Mouse (Mus musculus) hindbrain, embryonic 15.5 days (tissue): ENCODE measurements at regions not wholly inside any gene's neighbourhood (a gene's known extent, or its start where the extent isn't known, plus 50 kb on each side); places are given as distances from the start of the nearest gene placed in this dataset.

ENCODE experiments used
- ATAC-seq: fragments of 200-750 bp; cut with Nextera tagmentation; 2 replicates; pipeline ENCODE4 v1.8.0; 2017; ENCODE audit warnings: low read depth, moderate number of reproducible peaks, moderate TSS enrichment; ENCODE audit not compliant: low FRiP score
- H3K27ac ChIP-seq: fragments of 300-500 bp; sonication (generic); replicated peaks from 2 replicates; pipeline ENCODE4 v1.5.1; 2015; ENCODE audit warnings: mild to moderate bottlenecking, inconsistent platforms
- H3K27me3 ChIP-seq: fragments of 300-500 bp; sonication (generic); 2 replicates; pipeline ENCODE4 v1.6.1; 2015; ENCODE audit warnings: control low read depth, inconsistent platforms
- H3K36me3 ChIP-seq: fragments of 300-500 bp; sonication (generic); 2 replicates; pipeline ENCODE4 v1.6.1; 2015; ENCODE audit warnings: control low read depth, inconsistent platforms
- H3K4me1 ChIP-seq: fragments of 300-500 bp; sonication (generic); replicated peaks from 2 replicates; pipeline ENCODE4 v1.6.1; 2015; ENCODE audit warnings: control low read depth, inconsistent platforms
- H3K4me2 ChIP-seq: fragments of 300-500 bp; sonication (generic); 2 replicates; pipeline ENCODE4 v1.6.1; 2015; ENCODE audit warnings: moderate library complexity, mild to moderate bottlenecking, inconsistent platforms
- H3K4me3 ChIP-seq: fragments of 300-500 bp; sonication (generic); 2 replicates; pipeline ENCODE4 v1.5.1; 2015; ENCODE audit warnings: mild to moderate bottlenecking, inconsistent platforms
- H3K9ac ChIP-seq: fragments of 300-500 bp; sonication (generic); 2 replicates; pipeline ENCODE4 v1.6.1; 2015; ENCODE audit warnings: inconsistent platforms
- H3K9me3 ChIP-seq: fragments of 300-500 bp; sonication (generic); 2 replicates; pipeline ENCODE4 v1.6.1; 2016; ENCODE audit warnings: control low read depth, inconsistent platforms
- WGBS: fragments of 180-500 bp; shearing (Covaris S2); methylation state at CpG from one replicate; pipeline ENCODE4 v1.1.7; 2015; 5-methylcytosine and 5-hydroxymethylcytosine counted together

GRCm38 (mm10) chr7:37204800-37205199, 506.9 kb downstream of the Tshz3 start:
- Histone ChIP-seq H3K4me2 (no peak overlapping the region), H3K9me3 (no peaks in the 10 kb centered on the region), H3K27me3 (no peaks in the 10 kb centered on the region), H3K27ac (no peak overlapping the region), H3K4me3 (no peak overlapping the region), H3K4me1 (no peaks in the 10 kb centered on the region), H3K9ac (no peak overlapping the region), H3K36me3 (no peaks in the 10 kb centered on the region)
- no peak for ATAC-seq
- WGBS, result 82% methylated on average over 5 of the region's 5 CpGs

GRCm38 (mm10) chr7:37208305-37208704, 510.4 kb downstream of the Tshz3 start:
- no peak for ATAC-seq
- Histone ChIP-seq H3K4me1 (peaks cover 3% of the 10 kb centered on the region; the same call in 1 of the 2 replicates), H3K4me2 (no peak overlapping the region), H3K27ac (no peak overlapping the region), H3K9me3 (no peaks in the 10 kb centered on the region), H3K27me3 (no peaks in the 10 kb centered on the region), H3K36me3 (no peaks in the 10 kb centered on the region), H3K9ac (no peak overlapping the region), H3K4me3 (no peak overlapping the region)
- 89% methylated on average over 7 of the region's 7 CpGs for WGBS

- H3K4me2 ChIP-seq, result no peak overlapping the region; the same call in 1 of the 2 replicates
- WGBS, result 49% methylated on average over 3 of the region's 3 CpGs
- H3K4me3 ChIP-seq, result no peak overlapping the region
- no peak overlapping the region for H3K9ac ChIP-seq
- no peak overlapping the region for H3K27ac ChIP-seq
- no peaks in the 10 kb centered on the region for H3K27me3 ChIP-seq
- no peaks in the 10 kb centered on the region for H3K36me3 ChIP-seq
- ATAC-seq, result no peak
- peaks cover 12% of the 10 kb centered on the region for H3K4me1 ChIP-seq
- H3K9me3 ChIP-seq, result no peaks in the 10 kb centered on the region
These were observed 515.8 kb downstream of the Tshz3 start for GRCm38 (mm10) chr7:37213751-37214181.

DNA sequence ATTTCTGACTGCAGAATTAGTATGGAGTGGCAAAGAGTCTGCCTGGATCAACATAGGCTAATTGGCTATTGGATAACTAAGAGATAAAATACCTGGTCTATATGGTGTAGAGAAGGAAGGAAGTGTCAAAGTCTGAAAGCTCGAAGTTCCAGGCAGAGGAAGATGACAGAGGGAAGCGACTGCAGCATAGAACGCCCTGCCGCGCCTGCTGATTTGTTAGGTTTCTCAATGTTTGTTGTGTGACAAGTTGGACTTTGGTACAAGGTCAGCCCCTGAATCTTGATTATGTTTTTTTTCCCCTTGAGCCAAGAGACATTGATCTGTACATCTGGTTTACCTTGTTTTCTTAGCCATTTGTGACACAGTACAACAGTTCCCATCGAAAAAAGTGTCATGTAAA, 517.6 kb downstream of the Tshz3 start:
- WGBS, result 91% methylated on average over 6 of the region's 6 CpGs
- no peak overlapping the region for H3K4me3 ChIP-seq
- no peak overlapping the region for H3K9ac ChIP-seq

DNA sequence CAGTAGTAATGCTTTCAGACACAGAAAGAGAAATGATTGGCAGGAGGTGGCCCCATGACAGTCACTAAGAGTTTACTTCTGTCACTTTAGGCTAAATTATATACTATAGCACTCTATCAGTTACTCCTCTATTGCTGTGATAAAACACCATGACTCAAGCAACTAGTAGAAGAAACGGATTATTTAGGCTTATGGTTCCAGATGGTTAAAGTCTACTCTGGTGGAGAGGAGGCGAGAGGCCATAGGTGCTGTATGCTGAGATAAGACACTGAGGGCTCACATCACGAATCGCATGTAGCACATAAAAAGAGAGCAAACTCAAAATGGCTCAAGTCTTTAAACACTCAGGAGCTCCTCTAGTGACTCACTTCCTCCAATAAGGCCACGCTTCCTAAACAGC, 522.6 kb downstream of the Tshz3 start:
- Histone ChIP-seq H3K27me3 (no peaks in the 10 kb centered on the region), H3K9me3 (no peaks in the 10 kb centered on the region), H3K36me3 (no peaks in the 10 kb centered on the region), H3K9ac (no peak overlapping the region), H3K4me2 (no peak overlapping the region), H3K27ac (no peak overlapping the region), H3K4me3 (no peak overlapping the region), H3K4me1 (no peaks in the 10 kb centered on the region)
- no peak for ATAC-seq
- 95% methylated on average over 5 of the region's 5 CpGs for WGBS

More for the DNA sequence above, 517.6 kb downstream of the Tshz3 start:
- no peak for ATAC-seq
- H3K4me2 ChIP-seq, result no peak overlapping the region
- H3K27me3 ChIP-seq, result no peaks in the 10 kb centered on the region
- no peaks in the 10 kb centered on the region for H3K9me3 ChIP-seq
- H3K4me1 ChIP-seq, result peaks cover 12% of the 10 kb centered on the region
- H3K27ac ChIP-seq, result no peak overlapping the region
- H3K36me3 ChIP-seq, result no peaks in the 10 kb centered on the region

- no peaks in the 10 kb centered on the region for H3K27me3 ChIP-seq
- no peak overlapping the region for H3K9ac ChIP-seq
- peak; percentile 23; the same call in 1 of the 2 replicates for ATAC-seq
- no peaks in the 10 kb centered on the region for H3K36me3 ChIP-seq
- H3K9me3 ChIP-seq, result no peaks in the 10 kb centered on the region
- no peak overlapping the region for H3K4me2 ChIP-seq
- WGBS, result 65% methylated on average over 3 of the region's 3 CpGs
- H3K27ac ChIP-seq, result no peak overlapping the region
- H3K4me3 ChIP-seq, result no peak overlapping the region
- no peaks in the 10 kb centered on the region for H3K4me1 ChIP-seq
These were observed 528.5 kb downstream of the Tshz3 start for GRCm38 (mm10) chr7:37226423-37226822.

- 81% methylated on average over 6 of the region's 6 CpGs for WGBS
- H3K9ac ChIP-seq, result no peak overlapping the region
- no peaks in the 10 kb centered on the region for H3K4me1 ChIP-seq
- no peaks in the 10 kb centered on the region for H3K36me3 ChIP-seq
- no peak overlapping the region for H3K4me3 ChIP-seq
- H3K4me2 ChIP-seq, result no peak overlapping the region
- H3K27ac ChIP-seq, result no peak overlapping the region
- H3K27me3 ChIP-seq, result no peaks in the 10 kb centered on the region
- no peaks in the 10 kb centered on the region for H3K9me3 ChIP-seq
- no peak for ATAC-seq
These were observed 532.9 kb downstream of the Tshz3 start for GRCm38 (mm10) chr7:37230641-37231347.

DNA sequence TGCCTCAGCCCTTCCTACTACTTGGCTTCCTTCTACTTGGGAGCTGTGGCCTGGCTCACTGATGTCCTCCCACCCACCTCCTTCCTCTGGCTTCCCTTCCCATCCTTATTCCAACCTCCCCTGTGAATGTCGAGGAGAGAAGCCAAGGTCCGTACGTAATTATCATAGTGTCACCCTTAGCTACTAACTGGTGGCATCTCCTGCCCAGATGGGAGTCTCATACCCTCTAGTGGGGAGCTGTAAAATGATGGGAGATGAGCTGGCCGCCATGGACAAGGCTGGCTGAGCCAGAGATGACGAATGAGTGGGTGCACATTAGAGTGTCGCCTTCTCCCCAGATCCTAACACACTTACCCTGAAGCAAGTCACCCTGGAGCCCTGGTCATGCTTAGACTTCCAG, 532.6 kb downstream of the Zfp536 start:
- no peaks in the 10 kb centered on the region for H3K36me3 ChIP-seq
- H3K9ac ChIP-seq, result no peak overlapping the region
- WGBS, result 74% methylated on average over 6 of the region's 6 CpGs
- H3K9me3 ChIP-seq, result no peaks in the 10 kb centered on the region
- no peak overlapping the region for H3K27ac ChIP-seq
- no peaks in the 10 kb centered on the region for H3K27me3 ChIP-seq
- no peaks in the 10 kb centered on the region for H3K4me1 ChIP-seq
- no peak overlapping the region for H3K4me2 ChIP-seq
- ATAC-seq, result no peak
- H3K4me3 ChIP-seq, result no peak overlapping the region

- WGBS, result 46% methylated on average over 7 of the region's 7 CpGs
- no peaks in the 10 kb centered on the region for H3K4me1 ChIP-seq
- no peak overlapping the region for H3K4me2 ChIP-seq
- H3K9ac ChIP-seq, result no peak overlapping the region
- no peak for ATAC-seq
- no peak overlapping the region for H3K4me3 ChIP-seq
- no peaks in the 10 kb centered on the region for H3K36me3 ChIP-seq
- H3K27me3 ChIP-seq, result no peaks in the 10 kb centered on the region
- no peaks in the 10 kb centered on the region for H3K9me3 ChIP-seq
- H3K27ac ChIP-seq, result no peak overlapping the region
These were observed 531.7 kb downstream of the Zfp536 start for GRCm38 (mm10) chr7:37241781-37242180.

- Histone ChIP-seq H3K27ac (no peak overlapping the region), H3K4me2 (no peak overlapping the region), H3K9ac (no peak overlapping the region), H3K27me3 (no peaks in the 10 kb centered on the region), H3K4me3 (no peak overlapping the region), H3K9me3 (no peaks in the 10 kb centered on the region), H3K36me3 (no peaks in the 10 kb centered on the region), H3K4me1 (no peaks in the 10 kb centered on the region)
- WGBS, result 85% methylated on average over 8 of the region's 8 CpGs
- no peak for ATAC-seq
These were observed 531.0 kb downstream of the Zfp536 start for GRCm38 (mm10) chr7:37242476-37242875.

- Histone ChIP-seq H3K9ac (no peak overlapping the region), H3K4me2 (no peak overlapping the region), H3K27me3 (no peaks in the 10 kb centered on the region), H3K27ac (no peak overlapping the region), H3K4me3 (no peak overlapping the region), H3K4me1 (no peaks in the 10 kb centered on the region), H3K9me3 (no peaks in the 10 kb centered on the region), H3K36me3 (no peaks in the 10 kb centered on the region)
- no peak for ATAC-seq
- WGBS, result 82% methylated on average over 4 of the region's 4 CpGs
These were observed 527.3 kb downstream of the Zfp536 start for GRCm38 (mm10) chr7:37246156-37246555.

DNA sequence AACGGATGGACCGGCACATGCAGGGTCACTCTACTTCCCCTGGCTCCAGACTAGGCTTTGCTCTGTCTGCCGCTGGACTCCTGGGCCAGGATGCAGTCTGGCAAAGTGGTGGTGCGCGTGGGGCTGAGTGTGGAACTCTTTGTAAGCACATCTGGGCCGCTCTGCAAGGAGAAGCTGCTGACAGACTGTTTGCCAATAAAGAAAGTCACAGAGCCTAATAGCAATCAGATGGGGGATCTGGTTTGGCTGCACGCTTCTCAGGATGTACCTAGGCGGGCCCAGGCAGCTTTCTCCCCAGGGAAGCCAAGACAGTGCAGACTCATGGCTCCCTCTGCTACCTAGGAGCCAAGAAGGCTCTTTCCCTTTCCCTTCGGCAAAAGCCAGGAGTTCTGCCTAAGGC, 519.0 kb downstream of the Zfp536 start:
- Histone ChIP-seq H3K4me1 (0 out of 2 replicates have a peak, but pooled peaks cover 2% of the 10 kb centered on the region), H3K36me3 (no peaks in the 10 kb centered on the region), H3K4me3 (no peak overlapping the region), H3K4me2 (no peak overlapping the region), H3K27ac (no peak overlapping the region), H3K27me3 (no peaks in the 10 kb centered on the region), H3K9me3 (no peaks in the 10 kb centered on the region), H3K9ac (no peak overlapping the region)
- no peak; the same call in 1 of the 2 replicates for ATAC-seq
- WGBS, result 81% methylated on average over 9 of the region's 9 CpGs

GRCm38 (mm10) chr7:37255840-37256239, 517.6 kb downstream of the Zfp536 start:
- Histone ChIP-seq H3K9ac (no peak overlapping the region), H3K4me2 (no peak overlapping the region), H3K9me3 (no peaks in the 10 kb centered on the region), H3K4me1 (0 out of 2 replicates have a peak, but pooled peaks cover 2% of the 10 kb centered on the region), H3K27me3 (no peaks in the 10 kb centered on the region), H3K27ac (no peak overlapping the region), H3K36me3 (no peaks in the 10 kb centered on the region), H3K4me3 (no peak overlapping the region)
- ATAC-seq, result no peak
- WGBS, result 58% methylated on average over 3 of the region's 3 CpGs
